Mouse (Mus musculus): ENCODE measurements around the gene Iqgap1. TPM values are rescaled to one million over a fixed set of nuclear protein-coding genes. Genes with fewer than 3 reads are reported as not detected.

Iqgap1 gene
- total RNA-seq (2023) = 506 to 531 TPM (median 513 TPM) in 4 replicates

DNA sequence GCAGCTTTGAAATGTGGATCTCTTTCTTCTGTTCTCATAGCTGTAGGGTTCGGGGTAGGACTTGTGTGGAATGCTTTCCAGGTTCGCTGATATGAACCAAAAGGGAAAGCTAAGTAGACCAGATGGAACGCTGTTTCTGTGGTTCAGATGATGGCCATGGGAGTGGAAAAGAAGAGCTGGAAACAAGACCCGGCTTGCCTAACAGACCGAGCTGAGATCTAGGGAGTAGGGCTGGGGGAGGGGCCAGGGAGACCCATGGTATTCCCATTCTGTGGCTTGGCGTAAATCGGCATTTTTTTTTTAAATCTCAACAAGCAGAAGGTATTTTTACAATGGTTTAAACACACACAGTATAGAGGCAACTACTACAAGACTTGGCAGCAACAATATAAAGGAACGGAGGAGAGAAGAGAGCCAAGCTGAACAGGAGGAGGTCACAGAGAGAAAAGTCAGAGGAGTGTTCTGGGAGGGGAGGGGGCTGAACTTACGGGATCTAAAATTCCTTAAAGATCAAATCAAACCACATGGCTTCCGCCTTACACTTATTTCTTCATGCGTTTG, at the start of gene Iqgap1:
Gene Iqgap1 (minus strand): TSS at position 132 of the 561 bp plus-strand sequence.

DNA sequence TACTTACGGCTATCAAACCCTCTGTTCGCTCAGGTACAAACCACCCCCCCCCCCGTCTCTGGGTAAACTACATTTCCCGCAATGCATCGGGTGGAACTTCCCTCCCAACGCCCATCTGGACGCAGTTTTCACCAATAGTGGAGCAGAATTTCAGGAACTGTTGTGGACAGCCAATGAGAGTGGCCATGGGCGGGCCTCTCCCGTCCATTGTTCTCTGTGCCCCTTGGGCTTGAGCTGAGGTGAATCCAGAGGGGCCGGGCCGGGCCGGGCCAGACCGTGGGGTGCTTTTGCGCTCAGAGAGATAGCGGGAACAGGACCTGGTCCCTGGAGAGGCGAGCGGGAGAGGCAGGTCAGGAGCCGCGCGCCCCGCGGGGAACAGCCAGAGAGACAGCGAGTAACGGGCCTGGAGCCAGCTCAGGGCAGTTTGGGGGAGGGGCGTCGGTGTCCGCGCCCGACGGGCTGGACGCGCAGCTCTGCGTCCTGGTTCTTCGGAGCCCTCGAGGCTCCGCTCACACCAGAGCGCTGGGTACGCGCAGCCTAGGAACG, 35.0 kb upstream of the Iqgap1 start, which contains the start of gene Zscan2:
Gene Zscan2 (plus strand): TSS at position 192 of the 546 bp plus-strand sequence.

DNA sequence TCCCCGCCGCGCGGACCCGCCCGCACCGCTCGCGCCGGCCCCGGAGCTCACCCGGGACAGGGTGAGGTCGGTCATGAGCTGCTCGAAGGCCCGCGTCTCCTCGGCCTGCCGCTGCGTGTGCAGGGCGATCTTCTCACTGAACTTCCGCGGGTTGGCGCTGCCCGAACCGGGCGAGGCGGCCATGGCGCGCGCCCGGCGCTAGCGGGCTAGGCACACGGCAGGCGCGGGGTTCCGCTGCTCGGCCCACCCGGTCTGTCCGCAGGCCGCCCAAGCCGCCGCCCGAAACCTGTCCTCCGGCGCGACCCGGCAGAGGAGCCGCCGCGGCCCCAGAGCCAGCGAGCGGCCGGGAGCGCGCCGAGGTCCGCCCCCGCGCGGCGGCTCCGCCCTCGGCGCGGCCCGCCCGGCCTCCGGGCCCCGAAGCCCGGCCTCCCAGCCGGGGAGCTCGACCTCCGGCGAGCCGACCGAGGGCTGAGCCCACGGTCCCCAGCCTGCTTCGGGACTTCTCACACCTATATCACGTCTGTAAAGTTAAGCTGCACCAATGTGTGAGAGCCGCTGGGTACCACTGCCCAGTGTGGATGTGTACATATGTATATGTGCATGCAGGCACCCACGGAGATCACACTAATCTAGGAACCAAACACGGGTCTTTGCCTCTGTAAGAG, 137.1 kb downstream of the Iqgap1 start, which contains the start of gene Crtc3:
Gene Crtc3 (minus strand): TSS at position 322 of the 665 bp plus-strand sequence.

Other genes with a start within 250 kb of the Iqgap1 start
- gene Crtc3, start 137.1 kb downstream of the Iqgap1 start, total RNA-seq (2023) = 36.2 to 44.9 TPM (median 39.0 TPM) in 4 replicates
- 5.4 to 9.0 TPM (median 6.5 TPM) in 4 replicates for gene Zscan2, start 34.9 kb upstream of the Iqgap1 start, total RNA-seq (2023)
- gene Wdr73, start 75.3 kb upstream of the Iqgap1 start, total RNA-seq (2023) = 13.5 to 27.1 TPM (median 16.9 TPM) in 4 replicates
- gene Nmb, start 79.1 kb upstream of the Iqgap1 start, total RNA-seq (2023) = 11.8 to 17.5 TPM (median 13.8 TPM) in 4 replicates
- gene Sec11a, start 121.8 kb upstream of the Iqgap1 start, total RNA-seq (2023) = 84.9 to 101 TPM (median 90.3 TPM) in 4 replicates
- gene Zfp592, start 167.7 kb upstream of the Iqgap1 start, total RNA-seq (2023) = 103 to 125 TPM (median 112 TPM) in 4 replicates
- 0.36 to 0.52 TPM (median 0.46 TPM) in 4 replicates for gene Alpk3, start 231.6 kb upstream of the Iqgap1 start, total RNA-seq (2023)